Mouse (Mus musculus): Measurements from ENCODE around the gene Rasa4. TPM values are rescaled to one million over a fixed set of nuclear protein-coding genes. Genes with fewer than 3 reads are reported as not detected.

The Rasa4 gene
- polyA plus RNA-seq, 1 experiment = 1.5 TPM

DNA sequence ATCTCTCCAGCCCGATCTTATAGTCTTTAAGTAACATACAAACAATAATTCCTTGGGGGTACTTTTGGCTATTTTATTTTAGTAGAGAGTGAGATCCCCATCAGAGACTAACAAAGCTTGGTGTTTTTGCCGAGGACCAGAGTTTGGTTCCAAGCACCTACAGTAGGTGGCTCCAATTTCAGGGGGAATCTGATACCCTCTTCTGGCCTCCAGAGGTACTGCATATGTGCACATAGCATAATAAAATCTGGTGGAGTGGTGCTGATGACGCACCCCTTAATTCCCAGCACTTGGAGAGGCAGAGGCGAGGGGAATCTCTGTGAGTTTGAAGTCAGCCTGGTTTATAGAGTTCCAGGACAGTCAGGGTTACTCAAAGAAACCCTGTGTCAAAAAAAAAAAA lies 1.4 kb upstream of the Rasa4 start:
- H3K27me3 ChIP-seq (ENCODE audit: control insufficient read depth, insufficient read depth, low read length) = no peaks in the 10 kb centered on the region
- no peak overlapping the region for H3K27ac ChIP-seq (ENCODE audit: control insufficient read depth, insufficient read depth, low read depth, low read length)
- H3K36me3 ChIP-seq (ENCODE audit: control insufficient read depth, insufficient read depth, low read length) = no peaks in the 10 kb centered on the region
- TF ChIP-seq POLR2A (IDR thresholded peaks at IDR 0.05; ENCODE audit: control insufficient read depth, low read depth, low read length) (no peak), CTCF (IDR thresholded peaks at IDR 0.05; ENCODE audit: control insufficient read depth, insufficient read depth, insufficient replicate concordance, low read depth, low read length) (no peak)
- peaks cover 15% of the 10 kb centered on the region for H3K4me1 ChIP-seq (ENCODE audit: control insufficient read depth, insufficient read depth, low read length)
- no peak overlapping the region for H3K4me3 ChIP-seq (ENCODE audit: control insufficient read depth, low read depth, low read length)

GRCm38 (mm10) chr5:136084144-136084881 lies 597 bp downstream of the Rasa4 start:
- Histone ChIP-seq H3K4me1 (ENCODE audit: control insufficient read depth, insufficient read depth, low read length) (peaks cover 18% of the 10 kb centered on the region), H3K27me3 (ENCODE audit: control insufficient read depth, insufficient read depth, low read length) (no peaks in the 10 kb centered on the region), H3K36me3 (ENCODE audit: control insufficient read depth, insufficient read depth, low read length) (no peaks in the 10 kb centered on the region), H3K27ac (ENCODE audit: control insufficient read depth, insufficient read depth, low read depth, low read length) (no peak overlapping the region), H3K4me3 (ENCODE audit: control insufficient read depth, low read depth, low read length) (peak overlapping the region; percentile 89)
- TF ChIP-seq CTCF (IDR thresholded peaks at IDR 0.05; ENCODE audit: control insufficient read depth, insufficient read depth, insufficient replicate concordance, low read depth, low read length) (no peak), POLR2A (IDR thresholded peaks at IDR 0.05; ENCODE audit: control insufficient read depth, low read depth, low read length) (no peak)

DNA sequence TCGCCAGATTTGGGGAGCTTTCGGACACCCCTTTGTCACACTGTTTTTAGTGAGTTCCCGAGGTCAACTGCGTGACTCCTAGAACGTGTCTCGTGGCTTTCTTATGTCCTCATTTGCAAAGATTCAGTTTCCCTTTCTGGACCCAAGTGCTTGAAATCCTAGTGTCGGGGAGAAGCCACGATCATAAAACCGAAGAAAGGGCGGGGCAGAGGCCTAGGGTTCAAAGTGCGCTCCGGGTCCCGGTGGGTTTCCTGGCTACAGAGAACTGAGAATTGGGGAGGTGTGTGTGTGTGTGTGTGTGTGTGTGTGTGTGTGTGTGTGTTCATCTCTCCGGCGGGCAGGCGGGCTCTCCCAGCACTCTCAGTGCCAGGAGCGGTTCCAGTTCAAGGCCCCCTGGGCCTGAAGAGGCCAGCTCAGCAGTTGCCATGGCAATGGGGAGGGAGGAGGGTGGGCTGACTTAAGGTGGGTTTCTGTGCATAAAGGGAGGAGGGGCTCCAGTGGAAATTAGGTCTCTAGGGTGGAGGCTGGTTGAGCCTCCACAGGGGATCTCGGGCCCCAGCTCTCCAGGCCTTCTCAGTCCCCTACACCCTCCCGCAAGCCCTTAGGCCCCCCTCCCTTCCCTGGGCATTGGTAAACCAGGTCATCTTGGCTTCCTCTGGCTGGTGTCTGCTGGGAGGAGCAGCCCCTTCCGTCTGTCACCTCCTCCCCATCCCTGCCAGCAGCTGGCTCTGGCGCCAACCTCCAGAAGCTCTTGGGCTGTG lies 1.4 kb downstream of the Rasa4 start:
- H3K27me3 ChIP-seq (ENCODE audit: control insufficient read depth, insufficient read depth, low read length) = no peaks in the 10 kb centered on the region

DNA sequence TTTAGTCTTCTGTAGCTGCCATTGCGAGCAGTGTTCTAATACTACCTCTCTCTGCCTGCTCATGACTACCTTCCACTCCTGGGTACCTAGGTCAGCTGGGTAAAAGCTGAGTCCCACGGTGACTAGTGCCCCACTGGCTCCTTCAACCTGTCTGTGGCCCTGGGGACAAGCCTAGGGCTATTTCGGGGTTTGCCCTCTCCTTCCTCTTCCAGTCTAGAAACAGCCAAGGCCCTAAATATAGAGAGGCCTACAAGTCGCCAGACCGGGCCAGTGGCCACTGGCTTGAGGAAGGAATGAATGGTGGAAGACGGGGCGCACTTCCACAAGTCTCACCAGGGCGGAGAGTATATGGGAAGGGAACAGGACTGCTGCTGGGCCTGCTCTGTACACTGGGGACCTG lies 2.6 kb downstream of the Rasa4 start:
- no peak for TF ChIP-seq CTCF (IDR thresholded peaks at IDR 0.05; ENCODE audit: control insufficient read depth, insufficient read depth, insufficient replicate concordance, low read depth, low read length)
- no peak for TF ChIP-seq POLR2A (IDR thresholded peaks at IDR 0.05; ENCODE audit: control insufficient read depth, low read depth, low read length)
- no peak overlapping the region for H3K4me3 ChIP-seq (ENCODE audit: control insufficient read depth, low read depth, low read length)
- H3K27me3 ChIP-seq (ENCODE audit: control insufficient read depth, insufficient read depth, low read length) = no peaks in the 10 kb centered on the region
- H3K4me1 ChIP-seq (ENCODE audit: control insufficient read depth, insufficient read depth, low read length) = peaks cover 18% of the 10 kb centered on the region
- no peak overlapping the region for H3K27ac ChIP-seq (ENCODE audit: control insufficient read depth, insufficient read depth, low read depth, low read length)
- H3K36me3 ChIP-seq (ENCODE audit: control insufficient read depth, insufficient read depth, low read length) = no peaks in the 10 kb centered on the region

More for the DNA sequence above, 1.4 kb downstream of the Rasa4 start:
- TF ChIP-seq CTCF (IDR thresholded peaks at IDR 0.05; ENCODE audit: control insufficient read depth, insufficient read depth, insufficient replicate concordance, low read depth, low read length) (no peak), POLR2A (IDR thresholded peaks at IDR 0.05; ENCODE audit: control insufficient read depth, low read depth, low read length) (no peak)
- H3K4me1 ChIP-seq (ENCODE audit: control insufficient read depth, insufficient read depth, low read length) = peaks cover 18% of the 10 kb centered on the region
- H3K4me3 ChIP-seq (ENCODE audit: control insufficient read depth, low read depth, low read length) = peak overlapping the region; percentile 17
- H3K27ac ChIP-seq (ENCODE audit: control insufficient read depth, insufficient read depth, low read depth, low read length) = no peak overlapping the region
- H3K36me3 ChIP-seq (ENCODE audit: control insufficient read depth, insufficient read depth, low read length) = no peaks in the 10 kb centered on the region

GRCm38 (mm10) chr5:136088821-136089575 lies 5.3 kb downstream of the Rasa4 start:
- Histone ChIP-seq H3K27me3 (ENCODE audit: control insufficient read depth, insufficient read depth, low read length) (no peaks in the 10 kb centered on the region), H3K4me3 (ENCODE audit: control insufficient read depth, low read depth, low read length) (no peak overlapping the region), H3K4me1 (ENCODE audit: control insufficient read depth, insufficient read depth, low read length) (peaks cover 14% of the 10 kb centered on the region), H3K36me3 (ENCODE audit: control insufficient read depth, insufficient read depth, low read length) (no peaks in the 10 kb centered on the region), H3K27ac (ENCODE audit: control insufficient read depth, insufficient read depth, low read depth, low read length) (no peak overlapping the region)
- TF ChIP-seq CTCF (IDR thresholded peaks at IDR 0.05; ENCODE audit: control insufficient read depth, insufficient read depth, insufficient replicate concordance, low read depth, low read length) (no peak), POLR2A (IDR thresholded peaks at IDR 0.05; ENCODE audit: control insufficient read depth, low read depth, low read length) (no peak)

GRCm38 (mm10) chr5:136091927-136092326 lies 8.2 kb downstream of the Rasa4 start:
- no peak overlapping the region for H3K27ac ChIP-seq (ENCODE audit: control insufficient read depth, insufficient read depth, low read depth, low read length)
- no peaks in the 10 kb centered on the region for H3K27me3 ChIP-seq (ENCODE audit: control insufficient read depth, insufficient read depth, low read length)
- peaks cover 15% of the 10 kb centered on the region for H3K4me1 ChIP-seq (ENCODE audit: control insufficient read depth, insufficient read depth, low read length)
- TF ChIP-seq POLR2A (IDR thresholded peaks at IDR 0.05; ENCODE audit: control insufficient read depth, low read depth, low read length) (no peak), CTCF (IDR thresholded peaks at IDR 0.05; ENCODE audit: control insufficient read depth, insufficient read depth, insufficient replicate concordance, low read depth, low read length) (no peak)
- no peak overlapping the region for H3K4me3 ChIP-seq (ENCODE audit: control insufficient read depth, low read depth, low read length)
- H3K36me3 ChIP-seq (ENCODE audit: control insufficient read depth, insufficient read depth, low read length) = no peaks in the 10 kb centered on the region

Data from testis, adult 2 months (tissue).